Mouse (Mus musculus) hindbrain, postnatal 0 days (tissue): ENCODE measurements around the gene Habp2. TPM values are rescaled to one million over a fixed set of nuclear protein-coding genes. Genes with fewer than 3 reads are reported as not detected.

Source experiments
- ATAC-seq: fragments of 200-750 bp; cut with Nextera tagmentation; 2 replicates; pipeline ENCODE4 v1.8.0; 2017; ENCODE audit warnings: mild to moderate bottlenecking, moderate TSS enrichment, moderate library complexity
- DNase-seq: peaks from one replicate; pipeline ENCODE4 v3.0.0-alpha.2; 2015; ENCODE audit warnings: low spot score
- H3K27ac ChIP-seq: fragments of 300-500 bp; sonication (generic); 2 replicates; pipeline ENCODE4 v1.5.1; 2014; ENCODE audit warnings: mild to moderate bottlenecking
- H3K27me3 ChIP-seq: fragments of 300-500 bp; sonication (generic); 2 replicates; pipeline ENCODE4 v1.6.1; 2014; ENCODE audit warnings: low read length, mixed read lengths; ENCODE audit not compliant: insufficient read depth
- H3K36me3 ChIP-seq: fragments of 300-500 bp; sonication (generic); 2 replicates; pipeline ENCODE4 v1.6.1; 2014; ENCODE audit warnings: low read length, mixed read lengths; ENCODE audit not compliant: insufficient read depth
- H3K4me1 ChIP-seq: fragments of 300-500 bp; sonication (generic); 2 replicates; pipeline ENCODE4 v1.6.1; 2014; ENCODE audit warnings: antibody characterized with exemption, low read length, mixed read lengths; ENCODE audit not compliant: insufficient read depth
- H3K4me2 ChIP-seq: fragments of 300-500 bp; sonication (generic); 2 replicates; pipeline ENCODE4 v1.6.1; 2014; ENCODE audit warnings: low read depth, mild to moderate bottlenecking, low read length, moderate library complexity, mixed read lengths
- H3K4me3 ChIP-seq: fragments of 300-500 bp; sonication (generic); 2 replicates; pipeline ENCODE4 v1.5.1; 2014; ENCODE audit warnings: low read length
- H3K9ac ChIP-seq: fragments of 300-500 bp; sonication (generic); replicated peaks from 2 replicates; pipeline ENCODE4 v1.6.1; 2014; ENCODE audit warnings: mild to moderate bottlenecking, low read length, moderate library complexity, mixed read lengths
- H3K9me3 ChIP-seq: fragments of 300-500 bp; sonication (generic); 2 replicates; pipeline ENCODE4 v1.6.1; 2016; ENCODE audit warnings: low read length, mixed read lengths
- CTCF ChIP-seq: IDR thresholded peaks from 2 replicates; pipeline ENCODE4 v1.5.1; 2016; ENCODE audit warnings: antibody characterized with exemption, control low read depth, low read depth
- WGBS: fragments of 180-500 bp; shearing (Covaris S2); extraction: QIAGEN DNeasy Blood & Tissue Kit; methylation state at CpG from one replicate; pipeline ENCODE4 v1.1.7; 2014; 5-methylcytosine and 5-hydroxymethylcytosine counted together
- polyA plus RNA-seq: library from polyadenylated mRNA; unstranded; fragments of >200 nt; fragmentation: Nextera tagmentation; extraction: Ambion mirVana; gene quantifications from 2 replicates; pipeline ENCODE4 v1.2.1, GENCODE M21; 2015
- total RNA-seq: library from RNA; depleted of rRNA; stranded (reverse); fragments of >200 nt; gene quantifications from 2 replicates; pipeline ENCODE4 v1.2.3, GENCODE M21; 2014

Habp2 gene
- total and polyA plus RNA-seq, 2 experiments from 2014 or later = not detected

- 55% methylated on average over 9 of the region's 9 CpGs for WGBS
- H3K4me3 ChIP-seq = no peak overlapping the region
- TF ChIP-seq CTCF = peak; percentile 59
- H3K4me1 ChIP-seq = peaks cover 5% of the 10 kb centered on the region; the same call in 1 of the 2 replicates
- no peaks in the 10 kb centered on the region for H3K9me3 ChIP-seq
- no peaks in the 10 kb centered on the region for H3K27me3 ChIP-seq
- ATAC-seq (no peak), DNase-seq (peak; percentile 36)
- H3K9ac ChIP-seq = no peak overlapping the region
- no peak overlapping the region for H3K27ac ChIP-seq
- H3K36me3 ChIP-seq = no peaks in the 10 kb centered on the region
- no peak overlapping the region for H3K4me2 ChIP-seq
These were observed 5.4 kb downstream of the Habp2 start for GRCm38 (mm10) chr19:56292335-56292734.

- DNase-seq = peak; percentile 92
- H3K4me2 ChIP-seq = 0 out of 2 replicates have a peak overlapping the region, but pooled peaks have one; percentile 18
- H3K9ac ChIP-seq = no peak overlapping the region
- ATAC-seq = peak; percentile 84
- H3K9me3 ChIP-seq = no peaks in the 10 kb centered on the region
- H3K27me3 ChIP-seq = no peaks in the 10 kb centered on the region
- no peaks in the 10 kb centered on the region for H3K36me3 ChIP-seq
- peak; percentile 85 for TF ChIP-seq CTCF
- 12% methylated on average over 7 of the region's 7 CpGs for WGBS
- peak overlapping the region; percentile 36; the same call in 1 of the 2 replicates for H3K27ac ChIP-seq
- H3K4me1 ChIP-seq = peaks cover 5% of the 10 kb centered on the region; the same call in 1 of the 2 replicates
- no peak overlapping the region for H3K4me3 ChIP-seq
These were observed 7.9 kb downstream of the Habp2 start for GRCm38 (mm10) chr19:56294654-56295399.

- TF ChIP-seq CTCF = no peak
- Histone ChIP-seq H3K9me3 (no peaks in the 10 kb centered on the region), H3K27ac (no peak overlapping the region), H3K4me3 (no peak overlapping the region), H3K27me3 (no peaks in the 10 kb centered on the region), H3K9ac (no peak overlapping the region), H3K4me1 (peaks cover 11% of the 10 kb centered on the region; the same call in 1 of the 2 replicates), H3K36me3 (no peaks in the 10 kb centered on the region), H3K4me2 (no peak overlapping the region)
- ATAC-seq (no peak), DNase-seq (no peak)
- 76% methylated on average over 9 of the region's 9 CpGs for WGBS
These were observed 9.7 kb downstream of the Habp2 start for GRCm38 (mm10) chr19:56296668-56297067.

GRCm38 (mm10) chr19:56297264-56297663 lies 10.3 kb downstream of the Habp2 start:
- Histone ChIP-seq H3K9ac (no peak overlapping the region), H3K4me2 (no peak overlapping the region), H3K4me3 (no peak overlapping the region), H3K36me3 (no peaks in the 10 kb centered on the region), H3K27me3 (no peaks in the 10 kb centered on the region), H3K4me1 (peaks cover 11% of the 10 kb centered on the region; the same call in 1 of the 2 replicates), H3K9me3 (no peaks in the 10 kb centered on the region), H3K27ac (no peak overlapping the region)
- no peak for TF ChIP-seq CTCF
- DNase-seq = no peak
- no peak for ATAC-seq
- WGBS = 67% methylated on average over 3 of the region's 3 CpGs

- Histone ChIP-seq H3K9me3 (no peaks in the 10 kb centered on the region), H3K36me3 (no peaks in the 10 kb centered on the region), H3K27me3 (no peaks in the 10 kb centered on the region), H3K4me2 (no peak overlapping the region), H3K9ac (no peak overlapping the region), H3K4me1 (0 out of 2 replicates have a peak, but pooled peaks cover 6% of the 10 kb centered on the region), H3K27ac (no peak overlapping the region), H3K4me3 (no peak overlapping the region)
- ATAC-seq (peak; percentile 87), DNase-seq (peak; percentile 71)
- TF ChIP-seq CTCF = no peak
- WGBS = 38% methylated on average over 11 of the region's 11 CpGs
These were observed 13.9 kb downstream of the Habp2 start for GRCm38 (mm10) chr19:56300835-56301234.

- H3K9me3 ChIP-seq = no peaks in the 10 kb centered on the region
- 87% methylated on average over 3 of the region's 3 CpGs for WGBS
- DNase-seq (no peak), ATAC-seq (no peak)
- H3K4me1 ChIP-seq = 0 out of 2 replicates have a peak, but pooled peaks cover under 1% of the 10 kb centered on the region
- no peak overlapping the region for H3K27ac ChIP-seq
- H3K9ac ChIP-seq = no peak overlapping the region
- no peak for TF ChIP-seq CTCF
- no peaks in the 10 kb centered on the region for H3K36me3 ChIP-seq
- H3K27me3 ChIP-seq = no peaks in the 10 kb centered on the region
- no peak overlapping the region for H3K4me3 ChIP-seq
- no peak overlapping the region for H3K4me2 ChIP-seq
These were observed 29.6 kb downstream of the Habp2 start for GRCm38 (mm10) chr19:56316531-56316930.

GRCm38 (mm10) chr19:56319219-56319618 lies 32.3 kb downstream of the Habp2 start:
- 94% methylated on average over 7 of the region's 7 CpGs for WGBS
- no peak overlapping the region for H3K4me3 ChIP-seq
- ATAC-seq = no peak
- no peak for DNase-seq
- 0 out of 2 replicates have a peak, but pooled peaks cover 5% of the 10 kb centered on the region for H3K4me1 ChIP-seq
- H3K4me2 ChIP-seq = no peak overlapping the region
- TF ChIP-seq CTCF = no peak
- no peak overlapping the region for H3K9ac ChIP-seq
- H3K36me3 ChIP-seq = no peaks in the 10 kb centered on the region
- H3K9me3 ChIP-seq = no peaks in the 10 kb centered on the region
- H3K27ac ChIP-seq = no peak overlapping the region
- no peaks in the 10 kb centered on the region for H3K27me3 ChIP-seq
